Mouse (Mus musculus): Measurements from ENCODE around the gene Gbp2b. TPM values are rescaled to one million over a fixed set of nuclear protein-coding genes. Genes with fewer than 3 reads are reported as not detected.
"Not testable (repeated sequence)": the region's sequence is repeated elsewhere in the genome, so short reads cannot be mapped to it uniquely, and the experiment has no call there.

Gbp2b gene
- total RNA-seq, 2 experiments from 2014 or later, result not detected

- no peak for DNase-seq
- intact Hi-C loops (cut with DNase I), result no loop called here
Measured at GRCm38 (mm10) chr3:142619606-142620005, 25.0 kb downstream of the Gbp2b start.

GRCm38 (mm10) chr3:142620111-142620955 is 25.7 kb downstream of the Gbp2b start, which contains the start of gene Gbp2:
Gene Gbp2, plus strand, starts transcription at chr3:142620602.
- no peak for DNase-seq
- intact Hi-C loops (cut with DNase I), result no loop called here

- intact Hi-C loops (cut with DNase I), result no loop called here
- DNase-seq, result no peak
Measured at GRCm38 (mm10) chr3:142620956-142621562, 26.4 kb downstream of the Gbp2b start.

GRCm38 (mm10) chr3:142630385-142630784 is 35.7 kb downstream of the Gbp2b start:
- intact Hi-C loops (cut with DNase I), result no loop called here

GRCm38 (mm10) chr3:142640201-142640600 is 45.6 kb downstream of the Gbp2b start:
- peak; percentile 65 for DNase-seq
- intact Hi-C loops (cut with DNase I), result loop anchor here (10.0 kb wide), 1 partner anchor 345 kb away; no protein-coding TSS in a partner anchor

More at GRCm38 (mm10) chr3:142630385-142630784, 35.7 kb downstream of the Gbp2b start:
- no peak for DNase-seq

GRCm38 (mm10) chr3:142645949-142646348 is 51.3 kb downstream of the Gbp2b start:
- DNase-seq, result peak; percentile 67
- intact Hi-C loops (cut with DNase I), result loop anchor here (5.0 to 10.0 kb wide), 2 partner anchors 154 to 351 kb away; partner anchors contain the start of gene Gbp5

- intact Hi-C loops (cut with DNase I), result loop anchor here (5.0 to 10.0 kb wide), 2 partner anchors 156 to 353 kb away; partner anchors contain the start of gene Gbp5
- DNase-seq, result not testable (repeated sequence)
Measured at GRCm38 (mm10) chr3:142647836-142648235, 53.2 kb downstream of the Gbp2b start.

- DNase-seq, result no peak
- intact Hi-C loops (cut with DNase I), result no loop called here
Measured at GRCm38 (mm10) chr3:142650205-142650604, 55.6 kb downstream of the Gbp2b start.

GRCm38 (mm10) chr3:142664723-142665122 is 70.1 kb downstream of the Gbp2b start:
- intact Hi-C loops (cut with DNase I), result no loop called here
- DNase-seq, result no peak

Small RNA genes lying within 50 kb of the gene (microRNA-seq; reads per million reads assigned to microRNA genes)
- not detected for gene Mir6381

Other genes starting within 250 kb of the Gbp2b start
- 10 to 100 TPM; 16.7 to 19.3 TPM for gene Pdlim5, start 199.2 kb upstream of the Gbp2b start, total RNA-seq (2021)
- gene Gbp5, start 100.9 kb upstream of the Gbp2b start, total RNA-seq (2021), result 1 to 10 TPM; 1.2 to 1.4 TPM
- gene Gbp7, start 64.5 kb upstream of the Gbp2b start, total RNA-seq (2021), result 1 to 10 TPM; 2.5 to 2.8 TPM
- 1 to 10 TPM; 2.9 to 3.5 TPM for gene Gbp3, start 34.8 kb upstream of the Gbp2b start, total RNA-seq (2021)
- gene Gbp2, start 25.8 kb downstream of the Gbp2b start, total RNA-seq (2021), result under 1 TPM; 0.77 to 0.90 TPM
- 1 to 10 TPM; 2.8 to 3.3 TPM for gene Kyat3, start 106.2 kb downstream of the Gbp2b start, total RNA-seq (2021)
- 10 to 100 TPM; 32.3 to 32.9 TPM for gene Gtf2b, start 170.2 kb downstream of the Gbp2b start, total RNA-seq (2021)